Mouse (Mus musculus): ENCODE data around the gene Polr2e. TPM values are rescaled to one million over a fixed set of nuclear protein-coding genes. Genes with fewer than 3 reads are reported as not detected.

The Polr2e gene
- polyA plus RNA-seq, 1 experiment = 199 TPM

DNA sequence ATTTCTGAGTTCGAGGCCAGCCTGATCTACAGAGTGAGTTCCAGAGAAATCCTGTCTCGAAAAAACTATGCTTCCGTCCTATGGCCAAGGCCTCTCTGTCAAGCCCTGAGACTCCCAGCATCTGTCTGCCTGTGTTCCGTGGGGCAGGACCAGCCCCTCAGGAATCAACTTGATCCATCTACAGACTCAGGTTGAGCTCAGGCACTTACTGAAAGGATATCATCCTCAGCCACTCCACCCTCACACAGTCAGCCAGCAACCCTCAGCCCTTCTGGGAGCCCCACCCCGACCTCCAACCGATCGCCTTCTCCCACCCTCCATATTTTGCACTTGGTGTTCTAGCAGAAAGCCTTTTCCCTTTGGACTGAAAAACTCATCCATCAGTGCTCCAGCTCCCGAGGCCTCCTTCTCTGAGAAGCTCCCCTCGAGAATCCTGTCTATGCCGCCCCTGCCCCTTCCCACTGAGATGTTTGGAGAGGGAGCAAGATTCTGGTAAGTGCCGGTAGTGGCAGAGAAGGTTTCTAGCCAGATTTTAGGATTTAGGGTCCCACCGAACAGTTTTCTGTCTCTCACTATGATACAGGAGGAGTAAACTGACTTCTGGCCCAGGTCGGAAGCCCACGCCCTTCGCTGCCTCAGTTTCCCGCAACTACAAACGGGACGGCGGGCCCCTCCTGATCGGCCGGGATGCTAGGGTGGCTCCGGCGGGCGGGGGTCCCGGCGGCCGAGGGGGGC, 51.7 kb downstream of the Polr2e start:
- peak; percentile 53 for DNase-seq
- TF ChIP-seq POLR2A (IDR thresholded peaks at IDR 0.05; ENCODE audit: borderline replicate concordance, extremely low read depth, low read depth, low read length) (peak; percentile 23; the same call in 1 of the 2 replicates), CTCF (IDR thresholded peaks at IDR 0.05; ENCODE audit: insufficient read depth, low read length) (no peak)
- peak overlapping the region; percentile 86 for H3K4me3 ChIP-seq (replicated peaks; ENCODE audit: extremely low read depth, low read depth, low read length)
- peaks cover 24% of the 10 kb centered on the region for H3K4me1 ChIP-seq (ENCODE audit: control insufficient read depth, insufficient read depth, low read length)
- 10% methylated on average over 27 of the region's 27 CpGs for WGBS

DNA sequence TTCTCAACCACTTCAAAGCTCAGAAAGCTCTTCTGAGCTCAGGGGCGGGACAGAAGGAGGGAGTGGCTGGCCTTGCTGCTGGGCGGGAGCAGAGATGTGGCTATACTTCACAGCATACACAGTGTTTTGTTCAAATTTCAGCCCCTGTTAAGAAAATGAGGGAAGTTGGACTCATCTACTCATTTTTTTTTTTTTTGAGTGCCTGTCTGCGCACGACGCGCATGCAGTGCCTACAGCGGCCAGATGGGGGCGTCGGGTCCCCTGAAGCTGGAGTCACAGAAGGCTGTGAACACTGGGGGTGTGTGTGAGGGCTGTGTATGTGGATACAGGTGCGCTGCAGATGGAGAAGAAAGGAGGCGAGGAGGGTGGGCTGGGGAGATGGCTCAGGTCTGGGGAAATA, 52.6 kb downstream of the Polr2e start:
- Histone ChIP-seq H3K4me3 (replicated peaks; ENCODE audit: extremely low read depth, low read depth, low read length) (peak overlapping the region; percentile 4), H3K4me1 (ENCODE audit: control insufficient read depth, insufficient read depth, low read length) (peaks cover 30% of the 10 kb centered on the region)
- TF ChIP-seq CTCF (IDR thresholded peaks at IDR 0.05; ENCODE audit: insufficient read depth, low read length) (peak; percentile 69), POLR2A (IDR thresholded peaks at IDR 0.05; ENCODE audit: borderline replicate concordance, extremely low read depth, low read depth, low read length) (peak; percentile 38; the same call in 1 of the 2 replicates)
- peak; percentile 88 for DNase-seq
- WGBS = 5% methylated on average over 11 of the region's 11 CpGs

DNA sequence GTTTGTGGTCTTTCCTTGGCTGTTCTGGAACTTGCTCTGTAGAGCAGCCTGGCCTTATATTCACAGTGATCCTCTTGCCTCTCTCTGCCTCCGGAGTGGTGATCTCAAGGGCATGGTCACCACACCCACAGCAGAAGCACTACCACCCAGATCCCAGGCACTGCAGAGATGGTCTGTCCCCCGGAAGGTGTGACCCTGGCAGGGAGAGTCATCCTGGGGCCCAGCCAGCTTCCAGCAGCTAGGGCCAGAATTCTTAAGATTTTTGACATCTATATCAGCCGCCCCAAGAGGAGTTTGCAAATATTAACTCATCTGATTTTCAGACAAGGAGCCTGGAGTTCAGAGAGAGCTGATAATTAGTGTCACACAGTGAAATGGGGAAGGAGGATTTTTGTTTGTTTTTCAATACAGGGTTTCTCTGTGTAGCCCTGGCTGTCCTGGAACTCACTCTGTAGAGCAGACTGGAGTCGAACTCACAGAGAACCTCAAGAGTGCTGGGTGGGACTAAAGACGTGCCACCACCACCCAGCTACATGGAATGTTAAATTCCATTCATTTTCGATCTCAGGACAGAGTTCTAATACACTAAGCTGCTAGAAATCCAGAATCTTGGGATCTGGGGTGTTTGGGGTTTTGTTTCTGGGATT, 53.2 kb downstream of the Polr2e start:
- DNase-seq = no peak
- Histone ChIP-seq H3K4me1 (ENCODE audit: control insufficient read depth, insufficient read depth, low read length) (peaks cover 30% of the 10 kb centered on the region), H3K4me3 (replicated peaks; ENCODE audit: extremely low read depth, low read depth, low read length) (no peak overlapping the region)
- WGBS = 13% methylated on average over 6 of the region's 6 CpGs
- TF ChIP-seq POLR2A (IDR thresholded peaks at IDR 0.05; ENCODE audit: borderline replicate concordance, extremely low read depth, low read depth, low read length) = peak; percentile 35; the same call in 1 of the 2 replicates
- no peak for TF ChIP-seq CTCF (IDR thresholded peaks at IDR 0.05; ENCODE audit: insufficient read depth, low read length)

Other genes with a start within 250 kb of the Polr2e start
- gene Prss57, start 248.8 kb downstream of the Polr2e start, polyA plus RNA-seq (2012; rRNA removed) = 0.20 TPM in 1 of 2 replicates, not detected in the other
- 34.2 and 38.5 TPM in 2 replicates for gene Palm, start 246.2 kb downstream of the Polr2e start, polyA plus RNA-seq (2012; rRNA removed)
- gene Misp, start 218.8 kb downstream of the Polr2e start, polyA plus RNA-seq (2012; rRNA removed) = 4.0 and 4.8 TPM in 2 replicates
- gene Ptbp1, start 185.4 kb downstream of the Polr2e start, polyA plus RNA-seq (2012; rRNA removed) = 224 and 265 TPM in 2 replicates
- gene Prtn3, start 165.3 kb downstream of the Polr2e start, polyA plus RNA-seq (2012; rRNA removed) = 3.6 and 5.0 TPM in 2 replicates
- 8.4 and 8.9 TPM in 2 replicates for gene Plppr3, start 165.2 kb downstream of the Polr2e start, polyA plus RNA-seq (2012; rRNA removed)
- gene Elane, start 153.5 kb downstream of the Polr2e start, polyA plus RNA-seq (2012; rRNA removed) = 0.11 and 0.85 TPM in 2 replicates
- 297 and 1,797 TPM in 2 replicates for gene Cfd, start 148.9 kb downstream of the Polr2e start, polyA plus RNA-seq (2012; rRNA removed)
- gene Med16, start 130.9 kb downstream of the Polr2e start, polyA plus RNA-seq (2012; rRNA removed) = 76.2 and 79.1 TPM in 2 replicates
- not detected in 2 replicates for gene Gm26602, start 128.9 kb downstream of the Polr2e start, polyA plus RNA-seq (2012; rRNA removed)
- gene Kiss1r, start 122.8 kb downstream of the Polr2e start, polyA plus RNA-seq (2012; rRNA removed) = 20.9 and 24.4 TPM in 2 replicates
- gene R3hdm4, start 118.6 kb downstream of the Polr2e start, polyA plus RNA-seq (2012; rRNA removed) = 129 and 162 TPM in 2 replicates
- 7.8 and 8.6 TPM in 2 replicates for gene Arid3a, start 112.8 kb downstream of the Polr2e start, polyA plus RNA-seq (2012; rRNA removed)
- 33.5 and 35.5 TPM in 2 replicates for gene Wdr18, start 79.6 kb downstream of the Polr2e start, polyA plus RNA-seq (2012; rRNA removed)
- 0.33 TPM in 1 of 2 replicates, not detected in the other for gene Grin3b, start 69.1 kb downstream of the Polr2e start, polyA plus RNA-seq (2012; rRNA removed)
- gene Tmem259, start 55.5 kb downstream of the Polr2e start, polyA plus RNA-seq (2012; rRNA removed) = 294 and 318 TPM in 2 replicates
- 387 and 395 TPM in 2 replicates for gene Cnn2, start 51.2 kb downstream of the Polr2e start, polyA plus RNA-seq (2012; rRNA removed)
- gene Abca7, start 43.3 kb downstream of the Polr2e start, polyA plus RNA-seq (2012; rRNA removed) = 31.4 and 38.2 TPM in 2 replicates
- gene Arhgap45, start 23.1 kb downstream of the Polr2e start, polyA plus RNA-seq (2012; rRNA removed) = 102 and 103 TPM in 2 replicates
- 581 and 623 TPM in 2 replicates for gene Gpx4, start 7.4 kb upstream of the Polr2e start, polyA plus RNA-seq (2012; rRNA removed)
- 83.7 and 85.8 TPM in 2 replicates for gene Sbno2, start 65.8 kb upstream of the Polr2e start, polyA plus RNA-seq (2012; rRNA removed)
- 161 and 168 TPM in 2 replicates for gene Stk11, start 76.0 kb upstream of the Polr2e start, polyA plus RNA-seq (2012; rRNA removed)
- gene Atp5d, start 98.8 kb upstream of the Polr2e start, polyA plus RNA-seq (2012; rRNA removed) = 709 and 1,054 TPM in 2 replicates
- 29.9 and 31.5 TPM in 2 replicates for gene Cbarp, start 101.0 kb upstream of the Polr2e start, polyA plus RNA-seq (2012; rRNA removed)
- 110 and 150 TPM in 2 replicates for gene Midn, start 108.5 kb upstream of the Polr2e start, polyA plus RNA-seq (2012; rRNA removed)
- 162 and 200 TPM in 2 replicates for gene Cirbp, start 126.2 kb upstream of the Polr2e start, polyA plus RNA-seq (2012; rRNA removed)
- 11.2 and 14.0 TPM in 2 replicates for gene 1600002K03Rik, start 133.1 kb upstream of the Polr2e start, polyA plus RNA-seq (2012; rRNA removed)
- 3.6 and 4.7 TPM in 2 replicates for gene Efna2, start 139.7 kb upstream of the Polr2e start, polyA plus RNA-seq (2012; rRNA removed)
- gene Mum1, start 186.6 kb upstream of the Polr2e start, polyA plus RNA-seq (2012; rRNA removed) = 39.6 and 42.0 TPM in 2 replicates
- 421 and 497 TPM in 2 replicates for gene Ndufs7, start 209.3 kb upstream of the Polr2e start, polyA plus RNA-seq (2012; rRNA removed)
- 26.4 and 29.7 TPM in 2 replicates for gene Gamt, start 221.2 kb upstream of the Polr2e start, polyA plus RNA-seq (2012; rRNA removed)
- 65.9 and 68.5 TPM in 2 replicates for gene Dazap1, start 221.7 kb upstream of the Polr2e start, polyA plus RNA-seq (2012; rRNA removed)